Mouse (Mus musculus) bone marrow, adult 2 months (tissue): ENCODE data around the gene Fndc11. TPM values are rescaled to one million over a fixed set of nuclear protein-coding genes. Genes with fewer than 3 reads are reported as not detected.
"Not testable (repeated sequence)": the region's sequence is repeated elsewhere in the genome, so short reads cannot be mapped to it uniquely, and the experiment has no call there.

Experiments used
- H3K27ac ChIP-seq: fragments of 200-500 bp; 2 replicates; pipeline ENCODE4 v1.5.1; 2012; ENCODE audit warnings: low read depth, mild to moderate bottlenecking, control low read depth, inconsistent platforms, low read length; ENCODE audit not compliant: control insufficient read depth, poor library complexity, insufficient read depth
- H3K4me1 ChIP-seq: fragments of 200-500 bp; 2 replicates; pipeline ENCODE4 v1.6.1; 2011; ENCODE audit warnings: low read length; ENCODE audit not compliant: control insufficient read depth, insufficient read depth
- H3K4me3 ChIP-seq: fragments of 200-500 bp; replicated peaks from 2 replicates; pipeline ENCODE3; 2011; ENCODE audit warnings: mild to moderate bottlenecking, low read depth, low read length, control low read depth; ENCODE audit not compliant: control insufficient read depth
- CTCF ChIP-seq: fragments of 200-500 bp; IDR thresholded peaks from 2 replicates; pipeline ENCODE4 v1.5.1; 2011; ENCODE audit warnings: low read length, control low read depth; ENCODE audit not compliant: control insufficient read depth, insufficient read depth
- POLR2A ChIP-seq: fragments of 200-500 bp; IDR thresholded peaks from 2 replicates; pipeline ENCODE4 v1.6.1; 2011; ENCODE audit warnings: low read depth, mild to moderate bottlenecking, control low read depth, low read length, borderline replicate concordance; ENCODE audit not compliant: control insufficient read depth
- WGBS: fragments of 180-500 bp; shearing (Covaris S2); methylation state at CpG from one replicate; pipeline ENCODE4 v1.1.7; 2018; 5-methylcytosine and 5-hydroxymethylcytosine counted together
- polyA plus RNA-seq: library from polyadenylated mRNA; stranded (reverse); fragments of >200 nt; gene quantifications from 2 replicates; pipeline ENCODE4 v1.2.4, GENCODE M21; 2011; ENCODE audit warnings: low replicate concordance; ENCODE audit not compliant: missing spikeins, insufficient read depth, insufficient read length

The Fndc11 gene
- polyA plus RNA-seq, 1 experiment, result not detected

- 71% methylated on average over 1 of the region's 1 CpGs for WGBS
- no peak overlapping the region for H3K27ac ChIP-seq
Measured at GRCm38 (mm10) chr2:181189321-181189720, 30.5 kb upstream of the Fndc11 start.

GRCm38 (mm10) chr2:181191385-181191784 is 28.4 kb upstream of the Fndc11 start:
- 74% methylated on average over 4 of the region's 4 CpGs for WGBS
- H3K4me3 ChIP-seq, H3K27ac ChIP-seq, H3K4me1 ChIP-seq: not testable (repeated sequence)

More at GRCm38 (mm10) chr2:181189321-181189720, 30.5 kb upstream of the Fndc11 start:
- Histone ChIP-seq H3K4me3 (no peak overlapping the region), H3K4me1 (peaks cover 1% of the 10 kb centered on the region; the same call in 1 of the 2 replicates)
- TF ChIP-seq CTCF, result no peak
- no peak for TF ChIP-seq POLR2A

- 85% methylated on average over 4 of the region's 4 CpGs for WGBS
- Histone ChIP-seq H3K4me3 (no peak overlapping the region), H3K4me1 (peaks cover 1% of the 10 kb centered on the region; the same call in 1 of the 2 replicates), H3K27ac (no peak overlapping the region)
- no peak for TF ChIP-seq POLR2A
- no peak for TF ChIP-seq CTCF
Measured at GRCm38 (mm10) chr2:181191936-181192335, 27.9 kb upstream of the Fndc11 start.

- peaks cover 1% of the 10 kb centered on the region; the same call in 1 of the 2 replicates for H3K4me1 ChIP-seq
- WGBS, result 12% methylated on average over 3 of the region's 3 CpGs
- H3K27ac ChIP-seq, result no peak overlapping the region
- TF ChIP-seq POLR2A, result no peak
- TF ChIP-seq CTCF, result no peak
- no peak overlapping the region for H3K4me3 ChIP-seq
Measured at GRCm38 (mm10) chr2:181193044-181193443, 26.8 kb upstream of the Fndc11 start.

GRCm38 (mm10) chr2:181196628-181197300 is 23.0 kb upstream of the Fndc11 start:
- no peak overlapping the region for H3K27ac ChIP-seq
- WGBS, result 75% methylated on average over 4 of the region's 4 CpGs
- no peak for TF ChIP-seq CTCF
- TF ChIP-seq POLR2A, result no peak
- H3K4me3 ChIP-seq, result no peak overlapping the region
- peaks cover 1% of the 10 kb centered on the region; the same call in 1 of the 2 replicates for H3K4me1 ChIP-seq

GRCm38 (mm10) chr2:181201606-181202005 is 18.2 kb upstream of the Fndc11 start:
- TF ChIP-seq POLR2A, result no peak
- TF ChIP-seq CTCF, result no peak
- WGBS, result 65% methylated on average over 3 of the region's 3 CpGs
- no peak overlapping the region for H3K4me3 ChIP-seq
- peaks cover 2% of the 10 kb centered on the region for H3K4me1 ChIP-seq
- no peak overlapping the region for H3K27ac ChIP-seq

- WGBS, result 78% methylated on average over 3 of the region's 3 CpGs
- peaks cover 2% of the 10 kb centered on the region for H3K4me1 ChIP-seq
Measured at GRCm38 (mm10) chr2:181202422-181202821, 17.4 kb upstream of the Fndc11 start, which contains the start of gene Ptk6. Gene Ptk6, minus strand, starts transcription at chr2:181202789.

GRCm38 (mm10) chr2:181202886-181203285 is 16.9 kb upstream of the Fndc11 start:
- H3K4me3 ChIP-seq, result no peak overlapping the region
- 65% methylated on average over 6 of the region's 6 CpGs for WGBS
- H3K27ac ChIP-seq, result no peak overlapping the region
- TF ChIP-seq POLR2A, result no peak
- TF ChIP-seq CTCF, result no peak
- peaks cover 2% of the 10 kb centered on the region for H3K4me1 ChIP-seq

More at GRCm38 (mm10) chr2:181202422-181202821, 17.4 kb upstream of the Fndc11 start, which contains the start of gene Ptk6:
- no peak for TF ChIP-seq CTCF
- TF ChIP-seq POLR2A, result no peak
- no peak within 1 kb of the TSS for H3K27ac ChIP-seq
- H3K4me3 ChIP-seq, result no peak within 1 kb of the TSS
